In genomic region chr15:86996196-86996595, GRCm38 (mm10) we compare ENCODE assay signal across 18 mouse cellular contexts.
DNase-seq lines count a peak whose midpoint lies in the region; ATAC-seq lines count a peak whose summit lies in the region.
"Had no signal": no experiment of that assay in that cellular context is flagged by ENCODE, and none has a peak within 500 bp of the region (broad histone marks: within the 10 kb centered on the region; RNA-seq: fewer than 3 reads in every experiment).

No protein-coding gene starts in this region.

- 81% methylated on average over 6 of the region's 6 CpGs for WGBS in hindbrain, embryonic 14.5 days
- WGBS in hindbrain, embryonic 16.5 days = 73% methylated on average over 6 of the region's 6 CpGs

- no peak; the same call in 1 of the 2 replicates for ATAC-seq in hindbrain, embryonic 14.5 days (ENCODE audit: low FRiP score)
- no peak for ATAC-seq in hindbrain, embryonic 16.5 days
- no peak for ATAC-seq in megakaryocyte, adult 5-6 weeks (ENCODE audit: poor library complexity, severe bottlenecking)
- ATAC-seq: activated CD4-positive, CD25-positive, alpha-beta regulatory T cell, adult 4 months; forebrain, embryonic 14.5 days; forebrain, postnatal 0 days; intestine, postnatal 0 days had no signal

- no peak overlapping the region for H3K4me3 ChIP-seq in hindbrain, embryonic 14.5 days (replicated peaks; ENCODE audit: low read length)
- H3K4me3 ChIP-seq in hindbrain, embryonic 16.5 days (ENCODE audit: low read length) = no peak overlapping the region
- peak overlapping the region; percentile 16 for H3K4me3 ChIP-seq in megakaryocyte, embryonic 14.5 days (replicated peaks)
- H3K4me3 ChIP-seq: embryonic facial prominence, embryonic 12.5 days; embryonic facial prominence, embryonic 15.5 days; gastrocnemius, adult 2 months had no signal

- DNase-seq in cerebellum, postnatal 10 days = peak; percentile 55 to 64
- DNase-seq in cerebellum, adult 9-10 months = no peak
- DNase-seq in hindbrain, embryonic 14.5 days (ENCODE audit: low spot score) = no peak
- DNase-seq: adrenal gland, adult 8-10 months; adrenal gland, postnatal 25 days; forebrain, postnatal 0 days; gastrocnemius, adult 2 months; gastrocnemius, postnatal 14 days; heart, adult 11 months had no signal

- H3K4me1 ChIP-seq in hindbrain, embryonic 14.5 days (replicated peaks; ENCODE audit: control insufficient read depth, insufficient read depth, low read length) = 0 out of 2 replicates have a peak, but pooled peaks cover 8% of the 10 kb centered on the region
- H3K4me1 ChIP-seq in hindbrain, embryonic 16.5 days (ENCODE audit: control insufficient read depth, insufficient read depth, low read depth, low read length) = no peaks in the 10 kb centered on the region
- no peaks in the 10 kb centered on the region for H3K4me1 ChIP-seq in megakaryocyte, embryonic 14.5 days
- H3K4me1 ChIP-seq: embryonic facial prominence, embryonic 12.5 days; embryonic facial prominence, embryonic 15.5 days had no signal

- H3K27me3 ChIP-seq in hindbrain, embryonic 14.5 days (ENCODE audit: control insufficient read depth, insufficient read depth, low read length) = no peaks in the 10 kb centered on the region
- no peaks in the 10 kb centered on the region for H3K27me3 ChIP-seq in hindbrain, embryonic 16.5 days (replicated peaks; ENCODE audit: control insufficient read depth, insufficient read depth, low read length)
- H3K27me3 ChIP-seq in megakaryocyte, embryonic 14.5 days (replicated peaks) = no peaks in the 10 kb centered on the region
- H3K27me3 ChIP-seq: embryonic facial prominence, embryonic 12.5 days; embryonic facial prominence, embryonic 15.5 days had no signal

- no peak overlapping the region for H3K9ac ChIP-seq in hindbrain, embryonic 14.5 days
- no peak overlapping the region for H3K9ac ChIP-seq in hindbrain, embryonic 16.5 days (ENCODE audit: low read depth, low read length)
- H3K9ac ChIP-seq: embryonic facial prominence, embryonic 12.5 days; embryonic facial prominence, embryonic 15.5 days; forebrain, postnatal 0 days had no signal

- H3K27ac ChIP-seq in hindbrain, embryonic 14.5 days = peak overlapping the region; percentile 26; the same call in 1 of the 2 replicates
- H3K27ac ChIP-seq in hindbrain, embryonic 16.5 days (ENCODE audit: low read depth, low read length) = no peak overlapping the region
- H3K27ac ChIP-seq: embryonic facial prominence, embryonic 12.5 days; embryonic facial prominence, embryonic 15.5 days; gastrocnemius, adult 2 months had no signal

- no peak overlapping the region for H3K4me2 ChIP-seq in hindbrain, embryonic 14.5 days (replicated peaks)
- H3K4me2 ChIP-seq in hindbrain, embryonic 16.5 days (ENCODE audit: low read length) = no peak overlapping the region
- H3K4me2 ChIP-seq: embryonic facial prominence, embryonic 12.5 days; embryonic facial prominence, embryonic 15.5 days; heart, embryonic 11.5 days had no signal

- 0 out of 2 replicates have a peak, but pooled peaks cover 8% of the 10 kb centered on the region for H3K9me3 ChIP-seq in hindbrain, embryonic 14.5 days (ENCODE audit: control insufficient read depth, low read length)
- H3K9me3 ChIP-seq in hindbrain, embryonic 16.5 days (ENCODE audit: control insufficient read depth, low read length) = no peaks in the 10 kb centered on the region
- H3K9me3 ChIP-seq in megakaryocyte, embryonic 14.5 days = peaks cover 82% of the 10 kb centered on the region
- H3K9me3 ChIP-seq: embryonic facial prominence, embryonic 12.5 days; embryonic facial prominence, embryonic 15.5 days had no signal

- no peaks in the 10 kb centered on the region for H3K36me3 ChIP-seq in hindbrain, embryonic 14.5 days (replicated peaks; ENCODE audit: control insufficient read depth, insufficient read depth)
- no peaks in the 10 kb centered on the region for H3K36me3 ChIP-seq in hindbrain, embryonic 16.5 days (ENCODE audit: control insufficient read depth, insufficient read depth, low read length)
- no peaks in the 10 kb centered on the region for H3K36me3 ChIP-seq in megakaryocyte, embryonic 14.5 days (replicated peaks; ENCODE audit: low read length)
- H3K36me3 ChIP-seq: embryonic facial prominence, embryonic 12.5 days; embryonic facial prominence, embryonic 15.5 days had no signal

Comparison
In these comparisons a context has a peak if more than half of its experiments do, and no peak if none do; other contexts are left out.
1. DNase-seq: peak in cerebellum, postnatal 10 days (2 of 2); none in cerebellum, adult 9-10 months (single experiment) and hindbrain, embryonic 14.5 days (single experiment).